Mouse (Mus musculus) frontal cortex, postnatal 10 days (tissue): ENCODE data around the gene Pced1b.
"Not testable (repeated sequence)": the region's sequence is repeated elsewhere in the genome, so short reads cannot be mapped to it uniquely, and the experiment has no call there.

ENCODE experiments used
- DNase-seq, 2 experiments: peaks; one replicate each; pipeline ENCODE4 v3.0.0; 2022; ENCODE audit warnings: low spot score in 2 of 2, mixed read lengths in 1 of 2

Pced1b gene

GRCm38 (mm10) chr15:97338377-97339060 lies 91.6 kb downstream of the Pced1b start:
- no peak for DNase-seq

GRCm38 (mm10) chr15:97342336-97342735 lies 95.4 kb downstream of the Pced1b start:
- DNase-seq, result no peak

GRCm38 (mm10) chr15:97342945-97343344 lies 96.0 kb downstream of the Pced1b start:
- no peak for DNase-seq

GRCm38 (mm10) chr15:97343921-97344320 lies 97.0 kb downstream of the Pced1b start:
- DNase-seq, result no peak

- no peak for DNase-seq
These were observed 98.2 kb downstream of the Pced1b start for GRCm38 (mm10) chr15:97345110-97345509.

- DNase-seq, result no peak
These were observed 99.0 kb downstream of the Pced1b start for GRCm38 (mm10) chr15:97345917-97346316.

GRCm38 (mm10) chr15:97346413-97346812 lies 99.5 kb downstream of the Pced1b start:
- DNase-seq, result no peak

GRCm38 (mm10) chr15:97346897-97347296 lies 100.0 kb downstream of the Pced1b start:
- DNase-seq, result no peak

GRCm38 (mm10) chr15:97348566-97349315 lies 101.8 kb downstream of the Pced1b start:
- no peak for DNase-seq

- DNase-seq, result no peak
These were observed 103.6 kb downstream of the Pced1b start for GRCm38 (mm10) chr15:97350528-97350927.

GRCm38 (mm10) chr15:97351016-97351415 lies 104.1 kb downstream of the Pced1b start:
- peak; percentile 29 to 31 for DNase-seq

GRCm38 (mm10) chr15:97351681-97352080 lies 104.8 kb downstream of the Pced1b start:
- no peak for DNase-seq

GRCm38 (mm10) chr15:97355676-97356303 lies 108.9 kb downstream of the Pced1b start:
- no peak for DNase-seq

- no peak for DNase-seq
These were observed 110.1 kb downstream of the Pced1b start for GRCm38 (mm10) chr15:97357016-97357415.

- DNase-seq, result no peak
These were observed 114.2 kb downstream of the Pced1b start for GRCm38 (mm10) chr15:97360842-97361770.

- DNase-seq, result no peak
These were observed 114.9 kb downstream of the Pced1b start for GRCm38 (mm10) chr15:97361771-97362171.

- not testable (repeated sequence) for DNase-seq
These were observed 117.4 kb downstream of the Pced1b start for GRCm38 (mm10) chr15:97364271-97364670.

- no peak for DNase-seq
These were observed 118.1 kb downstream of the Pced1b start for GRCm38 (mm10) chr15:97364968-97365367.

- no peak for DNase-seq
These were observed 121.2 kb downstream of the Pced1b start for GRCm38 (mm10) chr15:97368035-97368608.

- no peak for DNase-seq
These were observed 121.7 kb downstream of the Pced1b start for GRCm38 (mm10) chr15:97368631-97369030.

GRCm38 (mm10) chr15:97369144-97369543 lies 122.2 kb downstream of the Pced1b start:
- DNase-seq, result no peak
